Mouse (Mus musculus): ENCODE measurements at regions not wholly inside any gene's neighbourhood (a gene's known extent, or its start where the extent isn't known, plus 50 kb on each side); places are given as distances from the start of the nearest gene placed in this dataset.
A peak's percentile ranks its signal among the peaks of the same experiment; 100 is the strongest.

GRCm38 (mm10) chr7:34506816-34507215, 113.7 kb upstream of the Lsm14a start:
- TF ChIP-seq POLR2A (IDR thresholded peaks at IDR 0.05; ENCODE audit: insufficient read depth, low read length): no peak
- peak; percentile 13 for TF ChIP-seq CTCF (IDR thresholded peaks at IDR 0.05; ENCODE audit: low read depth, low read length)
- TF ChIP-seq EP300 (IDR thresholded peaks at IDR 0.05; ENCODE audit: insufficient read depth, low read depth, low read length): no peak

Data from ES-Bruce4 (cell line).